Mouse (Mus musculus) Patski (cell line): ENCODE measurements at regions not wholly inside any gene's neighbourhood (a gene's known extent, or its start where the extent isn't known, plus 50 kb on each side); places are given as distances from the start of the nearest gene placed in this dataset.

Source experiments
- ATAC-seq: fragments of 100-300 bp; one replicate; pipeline ENCODE4 v1.8.0; 2021
- CTCF ChIA-PET: fragments of 350-600 bp; sonication (Branson Sonifier 250); formaldehyde crosslinking; loops from one replicate; lab custom pipeline; 2022; ENCODE audit warnings: inconsistent platforms; lab: Charles Lee
- POLR2A ChIA-PET: fragments of 350-600 bp; sonication (Branson Sonifier 250); formaldehyde crosslinking; loops from one replicate; lab custom pipeline; 2022; ENCODE audit warnings: antibody characterized with exemption, inconsistent platforms; lab: Charles Lee
- DNase-seq: peaks from one replicate; pipeline ENCODE4 v3.0.0-alpha.2; 2011; ENCODE audit warnings: low read depth, low spot score
- H3K27me3 ChIP-seq: fragments of 371-371 bp; one replicate; pipeline ENCODE4 v1.5.1; 2021
- CTCF ChIP-seq: fragments of 100-300 bp; IDR thresholded peaks from one replicate; pipeline ENCODE4 v1.5.1; 2021
- in situ Hi-C: fragments of 300-500 bp; cut with MboI; formaldehyde crosslinking; loops from 3 replicates; pipeline ENCODE4 v1.11.1; 2018; ENCODE audit warnings: low pct_unique_long_range_greater_than_20kb, mixed read lengths

- POLR2A ChIA-PET, result no interaction called here
Observed at GRCm38 (mm10) chr11:117567961-117568605, 83.9 kb downstream of the Gm11733 start.

DNA sequence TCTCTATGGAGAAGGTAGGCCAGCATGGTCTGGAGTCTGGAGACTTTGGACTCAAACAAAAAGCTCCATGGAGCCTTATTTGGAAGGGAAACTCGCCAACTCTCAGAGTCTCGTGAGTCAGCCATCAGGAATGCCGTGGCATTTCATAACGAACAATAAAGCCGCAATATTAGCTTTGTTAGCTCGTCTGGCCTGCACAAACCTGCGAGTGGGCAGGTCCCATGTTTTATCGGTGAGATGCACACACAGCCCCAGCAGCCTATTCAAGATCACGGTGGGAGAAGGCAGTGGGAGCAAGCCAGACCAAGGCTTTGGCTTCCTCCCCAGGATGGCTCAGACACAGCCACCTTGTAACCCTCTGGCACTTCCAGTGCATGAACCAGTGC, 84.4 kb downstream of the Gm11733 start:
- peak; percentile 63 for ATAC-seq
- TF ChIP-seq CTCF, result no peak
- in situ Hi-C loops, result no loop called here
- CTCF ChIA-PET, result no interaction called here
- peak; percentile 60 for DNase-seq
- no peaks in the 10 kb centered on the region for H3K27me3 ChIP-seq
- POLR2A ChIA-PET, result interaction anchor here (1.4 kb wide), 1 partner anchor 86 kb away, joined by 3 read pairs; the partner anchor contains the start of gene Tnrc6c

More at GRCm38 (mm10) chr11:117567961-117568605, 83.9 kb downstream of the Gm11733 start:
- H3K27me3 ChIP-seq, result no peaks in the 10 kb centered on the region
- no peak for TF ChIP-seq CTCF
- DNase-seq, result no peak
- in situ Hi-C loops, result no loop called here
- no peak for ATAC-seq
- CTCF ChIA-PET, result no interaction called here

DNA sequence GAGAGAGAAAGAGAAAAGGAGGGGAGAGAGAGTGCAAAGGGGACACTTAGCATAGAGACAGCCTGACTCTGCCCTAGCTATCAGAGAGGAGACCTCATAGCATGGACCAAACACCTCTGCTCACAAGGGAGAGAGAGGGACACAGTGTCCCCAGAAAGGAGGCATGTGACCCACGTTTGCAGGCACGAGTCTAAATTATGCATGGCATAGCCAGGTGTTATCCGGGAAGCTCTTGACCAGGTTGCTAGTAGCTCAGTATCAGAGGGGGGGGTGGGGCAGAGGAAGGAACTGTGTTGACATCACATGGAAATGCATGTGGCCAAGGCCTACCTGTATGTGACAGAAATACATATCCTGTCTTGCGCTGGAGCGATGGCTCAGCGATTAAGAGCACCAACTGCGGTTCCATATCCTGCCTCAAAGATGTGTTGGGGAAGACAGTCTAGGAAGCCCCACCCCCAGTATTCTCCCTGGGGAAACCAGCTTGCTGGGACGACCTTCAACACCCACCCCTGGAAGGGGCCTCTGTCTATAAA, 84.5 kb upstream of the Tnrc6c start:
- no peak for TF ChIP-seq CTCF
- ATAC-seq (no peak), DNase-seq (no peak)
- in situ Hi-C loops, result no loop called here
- H3K27me3 ChIP-seq, result no peaks in the 10 kb centered on the region
- ChIA-PET POLR2A (interaction anchor here (1.4 kb wide), 1 partner anchor 85 kb away, joined by 3 read pairs; the partner anchor contains the start of gene Tnrc6c), CTCF (no interaction called here)

- ATAC-seq (no peak), DNase-seq (no peak)
- in situ Hi-C loops, result no loop called here
- no peak for TF ChIP-seq CTCF
- CTCF ChIA-PET, result no interaction called here
- no peaks in the 10 kb centered on the region for H3K27me3 ChIP-seq
- POLR2A ChIA-PET, result no interaction called here
Observed at GRCm38 (mm10) chr11:117571858-117572257, 82.2 kb upstream of the Tnrc6c start.

- no peak for DNase-seq
- in situ Hi-C loops, result no loop called here
- no peak for TF ChIP-seq CTCF
- no peaks in the 10 kb centered on the region for H3K27me3 ChIP-seq
- ChIA-PET CTCF (no interaction called here), POLR2A (no interaction called here)
- ATAC-seq, result no peak
Observed at GRCm38 (mm10) chr11:117574721-117575120, 79.4 kb upstream of the Tnrc6c start.

DNA sequence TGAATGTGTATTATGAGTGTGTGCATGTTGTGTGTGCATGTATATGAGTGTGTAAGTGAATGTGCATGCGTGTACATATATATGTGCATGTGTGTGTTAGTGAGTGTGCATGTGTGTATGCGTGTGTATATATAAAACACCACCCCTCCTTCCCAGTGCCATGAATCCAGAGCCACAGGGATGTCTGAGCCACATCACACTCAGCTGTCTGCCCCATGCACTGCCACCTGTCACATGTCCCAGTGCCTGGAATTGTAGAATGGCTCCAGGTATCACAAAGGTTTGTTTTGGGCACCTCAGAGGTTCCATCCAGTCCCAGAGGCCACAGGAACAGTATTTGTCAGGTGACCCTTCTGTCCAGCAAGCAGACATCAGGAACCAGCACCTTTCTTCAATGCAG, 75.0 kb upstream of the Tnrc6c start:
- in situ Hi-C loops, result no loop called here
- no peak for TF ChIP-seq CTCF
- ChIA-PET CTCF (no interaction called here), POLR2A (no interaction called here)
- H3K27me3 ChIP-seq, result no peaks in the 10 kb centered on the region
- ATAC-seq (no peak), DNase-seq (no peak)

DNA sequence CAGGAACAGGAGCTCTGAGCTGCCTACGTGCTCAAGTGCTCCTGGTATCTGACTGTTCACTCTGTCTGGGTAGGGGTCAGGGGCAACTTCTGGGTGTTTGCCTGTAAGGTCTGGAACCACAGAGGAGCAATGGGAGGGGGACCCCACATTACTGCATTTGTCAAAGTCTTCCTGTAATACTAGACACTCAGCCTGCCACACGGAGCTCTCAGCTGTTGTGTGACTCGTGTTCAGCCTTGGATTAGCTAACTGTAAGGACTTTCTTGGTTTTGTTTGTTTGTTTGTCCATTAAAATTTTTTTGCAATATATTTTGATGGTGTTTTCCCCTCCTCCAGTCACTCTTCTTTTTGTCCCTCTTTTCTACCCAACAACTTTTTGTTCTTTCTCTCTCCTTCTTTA, 74.4 kb upstream of the Tnrc6c start:
- ChIA-PET CTCF (no interaction called here), POLR2A (no interaction called here)
- ATAC-seq (no peak), DNase-seq (no peak)
- in situ Hi-C loops, result no loop called here
- no peak for TF ChIP-seq CTCF
- H3K27me3 ChIP-seq, result no peaks in the 10 kb centered on the region

- H3K27me3 ChIP-seq, result no peaks in the 10 kb centered on the region
- TF ChIP-seq CTCF, result no peak
- no peak for ATAC-seq
- in situ Hi-C loops, result no loop called here
- ChIA-PET CTCF (no interaction called here), POLR2A (no interaction called here)
- no peak for DNase-seq
Observed at GRCm38 (mm10) chr11:117583478-117583877, 70.6 kb upstream of the Tnrc6c start.

DNA sequence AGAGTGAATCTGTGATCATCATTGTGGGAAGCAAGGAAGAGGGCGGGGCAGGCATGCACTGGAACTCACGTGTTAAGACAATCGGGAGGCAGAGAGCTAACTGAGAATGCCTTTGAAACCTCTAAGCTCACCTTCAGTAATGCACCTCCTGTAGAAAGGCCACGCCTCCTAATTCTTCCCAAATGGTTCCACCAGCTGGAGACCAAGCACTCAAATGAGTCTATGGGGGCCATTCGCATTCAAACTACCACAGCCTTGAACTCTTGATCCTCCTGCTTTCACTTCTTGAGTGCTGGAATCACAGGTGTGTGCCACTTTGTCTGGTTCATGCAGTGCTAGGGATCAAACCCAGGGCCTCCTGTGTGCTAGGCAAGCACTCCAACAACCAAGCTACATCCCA, 68.5 kb upstream of the Tnrc6c start:
- ChIA-PET CTCF (no interaction called here), POLR2A (interaction anchor here (1.6 kb wide), 1 partner anchor 196 kb away, joined by 3 read pairs; no protein-coding TSS in a partner anchor)
- ATAC-seq (no peak), DNase-seq (no peak)
- no peak for TF ChIP-seq CTCF
- no peaks in the 10 kb centered on the region for H3K27me3 ChIP-seq
- in situ Hi-C loops, result no loop called here

DNA sequence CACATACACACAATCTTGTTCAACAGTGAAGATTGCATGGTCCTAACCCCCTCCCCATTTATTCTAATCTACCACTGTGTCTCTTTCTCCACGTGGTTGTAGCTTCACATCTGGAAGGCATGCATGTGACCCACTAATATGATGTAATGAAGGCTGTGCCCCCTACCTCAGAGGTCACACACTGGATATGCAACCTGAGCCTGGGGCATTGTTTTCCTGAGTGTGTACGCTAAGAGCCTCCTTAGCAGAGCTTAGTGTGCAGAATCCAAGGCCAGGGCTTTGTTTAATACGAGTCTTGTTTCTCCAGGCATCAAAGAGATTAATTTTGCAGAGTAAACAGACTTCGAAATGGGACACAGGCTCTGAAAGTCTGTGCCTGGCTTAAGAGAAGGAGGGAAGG, 68.0 kb upstream of the Tnrc6c start:
- in situ Hi-C loops, result no loop called here
- DNase-seq (no peak), ATAC-seq (no peak)
- ChIA-PET CTCF (no interaction called here), POLR2A (interaction anchor here (1.6 kb wide), 1 partner anchor 197 kb away, joined by 3 read pairs; no protein-coding TSS in a partner anchor)
- TF ChIP-seq CTCF, result no peak
- H3K27me3 ChIP-seq, result no peaks in the 10 kb centered on the region

GRCm38 (mm10) chr11:117586857-117587425, 67.1 kb upstream of the Tnrc6c start:
- POLR2A ChIA-PET, result interaction anchor here (1.6 kb wide), 1 partner anchor 198 kb away, joined by 3 read pairs; no protein-coding TSS in a partner anchor
- no peak for DNase-seq
- in situ Hi-C loops, result no loop called here
- H3K27me3 ChIP-seq, result no peaks in the 10 kb centered on the region
- CTCF ChIA-PET, result no interaction called here
- ATAC-seq, result no peak
- TF ChIP-seq CTCF, result no peak
